Mouse (Mus musculus) layer of hippocampus, postnatal 25 days (tissue): ENCODE results near the gene Olfr1264. TPM values are rescaled to one million over a fixed set of nuclear protein-coding genes. Genes with fewer than 3 reads are reported as not detected.

ENCODE experiments used
- DNase-seq, 2 experiments: peaks; one replicate each; pipeline ENCODE4 v3.0.0; 2022; ENCODE audit warnings: mixed read lengths in 2 of 2, low spot score in 1 of 2; ENCODE audit errors: extremely low spot score in 1 of 2
- total RNA-seq, 2 experiments: library from RNA; stranded (reverse); gene quantifications; 2 replicates each; pipeline ENCODE4 v1.2.3; 2021

Olfr1264 gene
- total RNA-seq, result not detected

GRCm38 (mm10) chr2:90025477-90025876 is at the start of gene Olfr1264:
Gene Olfr1264, minus strand, starts transcription at chr2:90025577.
- DNase-seq, result no peak

GRCm38 (mm10) chr2:90070065-90070464 is 44.7 kb upstream of the Olfr1264 start:
- DNase-seq, result no peak

GRCm38 (mm10) chr2:90063494-90063893 is 38.1 kb upstream of the Olfr1264 start, which contains the start of gene Olfr140:
Gene Olfr140, minus strand, starts transcription at chr2:90063594.
- no peak for DNase-seq

GRCm38 (mm10) chr2:90035037-90035436 is 9.7 kb upstream of the Olfr1264 start, which contains the start of gene Olfr1265:
Gene Olfr1265, plus strand, starts transcription at chr2:90035337.
- no peak for DNase-seq

GRCm38 (mm10) chr2:90011831-90012230 is 13.5 kb downstream of the Olfr1264 start, which contains the start of gene Olfr1263:
Gene Olfr1263, plus strand, starts transcription at chr2:90012131.
- DNase-seq, result no peak

- no peak for DNase-seq
Observed at GRCm38 (mm10) chr2:89999845-90000244, 25.5 kb downstream of the Olfr1264 start, which contains the start of gene Olfr1262. Gene Olfr1262, plus strand, starts transcription at chr2:90000145.

- DNase-seq, result no peak
Observed at GRCm38 (mm10) chr2:89990921-89991320, 34.5 kb downstream of the Olfr1264 start, which contains the start of gene Olfr1261. Gene Olfr1261, plus strand, starts transcription at chr2:89991221.

- DNase-seq, result no peak
Observed at GRCm38 (mm10) chr2:89977709-89978108, 47.7 kb downstream of the Olfr1264 start.

GRCm38 (mm10) chr2:89974184-89974583 is 51.2 kb downstream of the Olfr1264 start, which contains the start of gene Olfr1260:
Gene Olfr1260, plus strand, starts transcription at chr2:89974340.
- no peak for DNase-seq

Other genes starting within 250 kb of the Olfr1264 start
- not detected for gene Olfr1254, start 232.0 kb downstream of the Olfr1264 start, total RNA-seq
- gene Olfr1255, start 213.5 kb downstream of the Olfr1264 start, total RNA-seq, result not detected
- not detected for gene Olfr1256, start 184.0 kb downstream of the Olfr1264 start, total RNA-seq
- gene Olfr48, start 177.4 kb downstream of the Olfr1264 start, total RNA-seq, result not detected
- gene Olfr1257, start 147.1 kb downstream of the Olfr1264 start, total RNA-seq, result not detected
- gene Olfr1258, start 98.3 kb downstream of the Olfr1264 start, total RNA-seq, result not detected
- not detected for gene Olfr1259, start 76.9 kb downstream of the Olfr1264 start, total RNA-seq
- not detected for gene Olfr1260, start 51.2 kb downstream of the Olfr1264 start, total RNA-seq
- gene Olfr1261, start 34.4 kb downstream of the Olfr1264 start, total RNA-seq, result not detected
- not detected for gene Olfr1262, start 25.4 kb downstream of the Olfr1264 start, total RNA-seq
- not detected for gene Olfr1263, start 13.4 kb downstream of the Olfr1264 start, total RNA-seq
- not detected for gene Olfr1265, start 9.8 kb upstream of the Olfr1264 start, total RNA-seq
- gene Olfr140, start 38.0 kb upstream of the Olfr1264 start, total RNA-seq, result not detected
- gene Olfr1269, start 95.8 kb upstream of the Olfr1264 start, total RNA-seq, result not detected
- not detected for gene Olfr32, start 116.7 kb upstream of the Olfr1264 start, total RNA-seq
- not detected for gene Olfr1270, start 127.5 kb upstream of the Olfr1264 start, total RNA-seq
- gene Olfr1506, start 198.9 kb upstream of the Olfr1264 start, total RNA-seq, result under 1 TPM in 1 of 2 experiments, not detected in 1; 0.10 TPM
- gene Olfr142, start 232.0 kb upstream of the Olfr1264 start, total RNA-seq, result not detected
- gene Olfr1271, start 245.5 kb upstream of the Olfr1264 start, total RNA-seq, result not detected